Mouse (Mus musculus): Measurements from ENCODE around the gene Zscan12.

- no peak for TF ChIP-seq CTCF (IDR thresholded peaks at IDR 0.05)
- TF ChIP-seq EP300 (IDR thresholded peaks at IDR 0.05) = no peak
Observed at GRCm38 (mm10) chr13:21395211-21395610, 32.6 kb downstream of the Zscan12 start.
